Mouse (Mus musculus) spleen, adult 10 weeks (tissue): ENCODE measurements around the gene Kctd5. TPM values are rescaled to one million over a fixed set of nuclear protein-coding genes. Genes with fewer than 3 reads are reported as not detected.

Experiments used
- polyA plus RNA-seq: library from polyadenylated mRNA; stranded (reverse); fragments of 350-450 nt; fragmentation: Illumina TruSeq; extraction: RNeasy Lipid Tissue Mini Kit (QIAGEN cat#74804); gene quantifications from one replicate; pipeline ENCODE4 v1.2.3, GENCODE M21; 2015; ENCODE audit warnings: low replicate concordance; ENCODE audit not compliant: insufficient read depth

The Kctd5 gene
- 19.9 TPM for polyA plus RNA-seq

GRCm38 (mm10) chr17:24072919-24073696 lies at the start of gene Kctd5:
Gene Kctd5 (minus strand): TSS chr17:24073485.

DNA sequence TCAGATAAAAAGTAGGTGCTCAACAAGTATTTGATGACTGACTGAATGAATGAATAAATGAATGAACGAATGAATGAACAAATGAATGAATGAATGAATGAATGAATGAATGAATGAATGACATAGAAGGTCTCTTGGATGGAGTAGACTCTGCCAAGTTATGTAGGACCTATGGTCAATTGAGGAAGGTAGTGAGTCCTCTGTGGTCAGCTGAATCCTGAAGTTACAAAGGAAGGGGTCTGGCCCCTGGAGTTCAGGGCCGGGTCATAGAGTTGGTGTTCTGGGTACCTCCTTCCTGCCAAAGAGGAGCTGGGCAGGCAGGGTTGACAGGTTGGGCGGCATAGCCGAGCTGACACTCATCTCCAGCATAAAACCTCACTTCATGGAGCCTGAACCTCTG lies 35.4 kb downstream of the Kctd5 start, which contains the start of gene Prss27:
Gene Prss27 (plus strand): TSS at position 301 of the 400 bp plus-strand sequence.

GRCm38 (mm10) chr17:23997901-23998300 lies 75.4 kb downstream of the Kctd5 start, which contains the start of gene Prss22:
Gene Prss22 (minus strand): TSS chr17:23998100.

Other genes starting within 250 kb of the Kctd5 start
- gene Elob, start 244.3 kb downstream of the Kctd5 start, polyA plus RNA-seq: 39.3 TPM
- gene Prss33, start 237.4 kb downstream of the Kctd5 start, polyA plus RNA-seq: not detected
- gene Prss32, start 229.6 kb downstream of the Kctd5 start, polyA plus RNA-seq: not detected
- gene Prss41, start 229.3 kb downstream of the Kctd5 start, polyA plus RNA-seq: 0.12 TPM
- gene Prss21, start 205.4 kb downstream of the Kctd5 start, polyA plus RNA-seq: not detected
- not detected for gene Dcpp1, start 192.6 kb downstream of the Kctd5 start, polyA plus RNA-seq
- gene Dcpp2, start 192.6 kb downstream of the Kctd5 start, polyA plus RNA-seq: not detected
- not detected for gene Dcpp3, start 156.0 kb downstream of the Kctd5 start, polyA plus RNA-seq
- not detected for gene Sbp, start 131.8 kb downstream of the Kctd5 start, polyA plus RNA-seq
- gene Sbpl, start 118.2 kb downstream of the Kctd5 start, polyA plus RNA-seq: not detected
- 11.0 TPM for gene Prss30, start 92.9 kb downstream of the Kctd5 start, polyA plus RNA-seq
- not detected for gene Prss22, start 75.4 kb downstream of the Kctd5 start, polyA plus RNA-seq
- not detected for gene Prss27, start 35.3 kb downstream of the Kctd5 start, polyA plus RNA-seq
- gene Pdpk1, start 77.4 kb upstream of the Kctd5 start, polyA plus RNA-seq: 44.5 TPM
- 10.0 TPM for gene Amdhd2, start 90.3 kb upstream of the Kctd5 start, polyA plus RNA-seq
- 93.7 TPM for gene Atp6v0c, start 96.2 kb upstream of the Kctd5 start, polyA plus RNA-seq
- gene Tbc1d24, start 132.1 kb upstream of the Kctd5 start, polyA plus RNA-seq: 3.2 TPM
- 0.25 TPM for gene Ntn3, start 136.0 kb upstream of the Kctd5 start, polyA plus RNA-seq
- gene Tedc2, start 147.4 kb upstream of the Kctd5 start, polyA plus RNA-seq: 5.4 TPM
- gene Ccnf, start 178.0 kb upstream of the Kctd5 start, polyA plus RNA-seq: 6.5 TPM